Mouse (Mus musculus) cerebellum, adult 2 months (tissue): ENCODE measurements around the gene F8. TPM values are rescaled to one million over a fixed set of nuclear protein-coding genes. Genes with fewer than 3 reads are reported as not detected.

ENCODE experiments used
- DNase-seq, 2 experiments: peaks; one replicate each; pipeline ENCODE4 v3.0.0; 2021
- H3K27ac ChIP-seq: fragments of 200-500 bp; 2 replicates; pipeline ENCODE4 v1.5.1; 2012; ENCODE audit warnings: low read length, control low read depth, inconsistent platforms; ENCODE audit not compliant: insufficient read depth
- H3K27me3 ChIP-seq: fragments of 200-500 bp; 2 replicates; pipeline ENCODE4 v1.6.1; 2012; ENCODE audit warnings: inconsistent platforms, mild to moderate bottlenecking, low read length, moderate library complexity; ENCODE audit not compliant: control insufficient read depth, insufficient read depth
- H3K4me1 ChIP-seq: fragments of 200-500 bp; 2 replicates; pipeline ENCODE4 v1.6.1; 2011; ENCODE audit warnings: low read length; ENCODE audit not compliant: control insufficient read depth, insufficient read depth
- H3K4me3 ChIP-seq: fragments of 200-500 bp; replicated peaks from 2 replicates; pipeline ENCODE3; 2011; ENCODE audit warnings: mild to moderate bottlenecking, low read depth, low read length, control low read depth; ENCODE audit not compliant: insufficient read depth
- CTCF ChIP-seq: fragments of 200-500 bp; IDR thresholded peaks from 2 replicates; pipeline ENCODE4 v1.5.1; 2011; ENCODE audit warnings: low read depth, mild to moderate bottlenecking, control low read depth, low read length, moderate library complexity, borderline replicate concordance; ENCODE audit not compliant: insufficient read depth
- POLR2A ChIP-seq: fragments of 200-500 bp; IDR thresholded peaks from 2 replicates; pipeline ENCODE4 v1.6.1; 2011; ENCODE audit warnings: low read length, control low read depth, borderline replicate concordance; ENCODE audit not compliant: insufficient read depth
- WGBS: fragments of 180-500 bp; shearing (Covaris S2); methylation state at CpG from one replicate; pipeline ENCODE4 v1.1.7; 2018; 5-methylcytosine and 5-hydroxymethylcytosine counted together
- polyA plus RNA-seq: library from polyadenylated mRNA; depleted of rRNA; stranded (reverse); fragments of >200 nt; gene quantifications from 2 replicates; pipeline ENCODE4 v1.2.3, GENCODE M21; 2012; rRNA removed

Gene F8
- polyA plus RNA-seq, 1 experiment, result 0.75 TPM

DNA sequence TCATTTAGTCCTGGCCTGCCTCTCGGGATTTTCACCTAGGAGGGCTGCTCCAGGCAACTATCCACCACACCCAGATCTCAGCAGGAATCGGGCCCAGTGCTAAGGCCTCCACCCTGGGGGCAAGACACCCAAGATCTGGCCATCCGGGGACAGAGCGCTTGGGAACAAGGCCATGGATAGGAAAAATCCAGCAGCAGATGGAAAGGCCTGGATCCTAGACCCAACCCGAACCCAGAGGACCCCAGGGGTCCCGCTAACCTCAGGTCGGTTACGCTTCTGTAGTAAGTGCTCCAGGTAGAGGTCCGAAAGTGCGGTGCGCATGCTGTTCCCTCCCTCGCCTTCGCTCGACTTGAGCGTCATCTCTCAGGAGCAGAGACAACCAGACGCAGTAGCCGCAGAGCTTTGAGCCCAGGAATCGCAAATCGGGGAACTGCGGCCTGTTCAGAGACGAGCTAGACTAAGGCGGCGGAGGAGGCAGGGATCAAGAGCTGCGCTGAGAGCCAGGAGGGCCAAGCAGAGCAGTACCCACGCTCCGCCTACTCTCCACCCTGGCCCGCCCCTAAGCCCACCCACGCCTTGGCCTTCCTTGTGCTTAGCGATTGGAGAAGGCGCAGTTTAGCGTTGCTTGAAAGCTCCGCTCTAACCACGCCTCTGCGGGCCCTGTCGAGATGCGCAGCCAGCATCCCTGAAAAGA, 251.8 kb downstream of the F8 start, which contains the start of gene Mpp1:
Mpp1 (minus strand) TSS at position 550 of the 694 bp plus-strand sequence.
- 11% methylated on average over 35 of the region's 36 CpGs for WGBS
- Histone ChIP-seq H3K27me3 (no peaks in the 10 kb centered on the region), H3K4me3 (peak within 1 kb of the TSS; percentile 68), H3K27ac (no peak within 1 kb of the TSS), H3K4me1 (no peaks in the 10 kb centered on the region)
- TF ChIP-seq POLR2A (peak; percentile 50; the same call in 1 of the 2 replicates), CTCF (no peak)
- peak; percentile 76 to 82 for DNase-seq

GRCm38 (mm10) chrX:75129474-75129873, 252.9 kb downstream of the F8 start:
- Histone ChIP-seq H3K4me1 (no peaks in the 10 kb centered on the region), H3K27ac (no peak overlapping the region), H3K27me3 (no peaks in the 10 kb centered on the region), H3K4me3 (no peak overlapping the region)
- 74% methylated on average over 2 of the region's 2 CpGs for WGBS
- DNase-seq, result no peak
- TF ChIP-seq POLR2A (no peak), CTCF (no peak)

DNA sequence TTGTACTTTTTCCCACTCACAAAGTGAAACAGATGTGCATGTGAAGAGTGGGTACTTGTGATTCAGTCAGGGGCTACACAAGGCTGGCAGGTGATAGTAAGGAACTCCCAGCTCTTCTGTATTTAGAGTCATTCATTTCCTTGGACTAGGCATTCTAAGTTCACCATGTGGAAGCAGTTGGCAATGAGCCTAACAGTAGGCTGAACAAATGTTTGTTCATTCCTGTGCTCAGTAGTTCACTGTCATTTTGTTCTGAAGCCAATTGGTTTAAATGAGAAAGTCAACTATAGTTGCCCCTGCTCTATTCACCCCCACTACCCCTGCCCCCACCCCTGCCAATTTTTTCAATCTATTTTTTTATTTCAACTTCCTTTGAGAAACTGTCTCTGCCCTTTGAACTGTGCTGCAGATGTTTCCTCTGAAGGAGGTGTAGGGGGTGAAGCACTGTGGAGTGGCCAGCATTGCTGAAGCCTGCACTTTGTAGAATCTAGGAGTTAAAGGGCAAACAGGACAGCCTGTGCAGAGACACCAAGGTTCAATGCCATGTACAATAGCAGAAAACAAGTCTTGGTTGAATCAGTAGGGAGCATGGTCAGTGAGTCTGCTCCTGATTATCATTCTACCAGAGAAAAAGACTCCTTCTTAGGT, 254.0 kb downstream of the F8 start:
- no peaks in the 10 kb centered on the region for H3K27me3 ChIP-seq
- no peaks in the 10 kb centered on the region for H3K4me1 ChIP-seq
- H3K4me3 ChIP-seq, result no peak overlapping the region
- DNase-seq, result peak; percentile 18 to 41
- H3K27ac ChIP-seq, result no peak overlapping the region
- TF ChIP-seq POLR2A (no peak), CTCF (no peak)

DNA sequence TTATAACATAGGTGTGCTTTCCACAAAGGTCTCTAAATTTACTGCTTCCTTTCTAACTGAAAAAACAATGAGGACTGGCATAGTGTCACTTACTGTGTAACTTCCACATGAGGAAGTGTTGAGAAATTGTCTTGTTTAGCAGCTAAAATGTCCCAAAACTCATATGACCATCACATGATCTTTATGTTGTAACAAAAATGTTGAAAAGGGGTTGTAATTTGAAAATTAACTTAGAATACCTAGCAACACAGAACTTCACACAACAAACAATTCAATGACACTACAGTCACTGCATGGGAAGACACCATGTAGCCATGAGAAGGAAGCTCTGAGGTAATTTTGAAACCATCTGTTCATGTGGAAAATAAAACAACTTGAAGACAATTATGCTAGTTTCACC, 255.5 kb downstream of the F8 start:
- H3K27ac ChIP-seq, result no peak overlapping the region
- H3K4me1 ChIP-seq, result no peaks in the 10 kb centered on the region
- no peak for DNase-seq
- H3K27me3 ChIP-seq, result no peaks in the 10 kb centered on the region
- H3K4me3 ChIP-seq, result no peak overlapping the region
- TF ChIP-seq POLR2A, result no peak
- no peak for TF ChIP-seq CTCF

GRCm38 (mm10) chrX:75125606-75126005, 256.8 kb downstream of the F8 start:
- no peaks in the 10 kb centered on the region for H3K27me3 ChIP-seq
- TF ChIP-seq CTCF (no peak), POLR2A (no peak)
- 87% methylated on average over 3 of the region's 3 CpGs for WGBS
- no peaks in the 10 kb centered on the region for H3K4me1 ChIP-seq
- no peak overlapping the region for H3K27ac ChIP-seq
- H3K4me3 ChIP-seq, result no peak overlapping the region
- no peak for DNase-seq

Other genes with a start within 250 kb of the F8 start
- not detected in 2 replicates for gene Smim9, start 218.8 kb downstream of the F8 start, polyA plus RNA-seq
- gene Fundc2, start 216 bp downstream of the F8 start, polyA plus RNA-seq, result 38.3 and 39.4 TPM in 2 replicates
- gene Cmc4, start 34.0 kb upstream of the F8 start, polyA plus RNA-seq, result 20.3 and 20.6 TPM in 2 replicates
- gene Mtcp1, start 34.0 kb upstream of the F8 start, polyA plus RNA-seq, result 8.3 and 10.1 TPM in 2 replicates
- gene Brcc3, start 34.0 kb upstream of the F8 start, polyA plus RNA-seq, result 24.9 and 26.4 TPM in 2 replicates
- gene Vbp1, start 131.7 kb upstream of the F8 start, polyA plus RNA-seq, result 86.5 and 88.9 TPM in 2 replicates
- gene Rab39b, start 195.6 kb upstream of the F8 start, polyA plus RNA-seq, result 24.3 and 24.5 TPM in 2 replicates